Mouse (Mus musculus) CH12F3 (cell line): ENCODE results near the gene Egfr.

ENCODE experiments used
- in situ Hi-C: fragments of 300-500 bp; cut with MboI; formaldehyde crosslinking; loops from 2 replicates; pipeline ENCODE4 v1.14.3; 2020; ENCODE audit warnings: low sequenced_read_pairs

Egfr gene

GRCm38 (mm10) chr11:16950976-16951760 lies 199.2 kb downstream of the Egfr start, which contains the start of gene Fbxo48:
TSS of gene Fbxo48 (plus strand) at chr11:16951375.
- in situ Hi-C loops, result no loop called here

- in situ Hi-C loops, result no loop called here
Measured at GRCm38 (mm10) chr11:16951761-16952010, 199.7 kb downstream of the Egfr start.

- in situ Hi-C loops, result no loop called here
Measured at GRCm38 (mm10) chr11:16956115-16956862, 204.3 kb downstream of the Egfr start.

GRCm38 (mm10) chr11:16957030-16957429 lies 205.0 kb downstream of the Egfr start:
- in situ Hi-C loops, result no loop called here

GRCm38 (mm10) chr11:16958520-16958919 lies 206.5 kb downstream of the Egfr start:
- in situ Hi-C loops, result no loop called here
